Mouse (Mus musculus) adrenal gland, postnatal 25 days (tissue): ENCODE data around the gene Slc38a11. TPM values are rescaled to one million over a fixed set of nuclear protein-coding genes. Genes with fewer than 3 reads are reported as not detected.

ENCODE experiments used
- DNase-seq: peaks from one replicate; pipeline ENCODE4 v3.0.0; 2021; ENCODE audit warnings: mixed read lengths
- long read RNA-seq: library from polyadenylated mRNA; stranded (forward); transcript quantifications from one replicate; pipeline ENCODE4 v2.0.0, GENCODE M21; 2021
- total RNA-seq: library from RNA; stranded (reverse); gene quantifications from 2 replicates; pipeline ENCODE4 v1.2.3, GENCODE M21; 2021

The Slc38a11 gene
- 16.8 and 23.1 TPM in 2 replicates for total RNA-seq
- long read RNA-seq, transcript Slc38a11-201 (12 exons, 1,606 nt) = major isoform, 10 of 23 reads
- long read RNA-seq, partial matches to known transcripts = 2 of 23 reads
- long read RNA-seq, other reads (novel, unspliced or antisense) = 10 of 23 reads

- peak; percentile 34 for DNase-seq
Observed at GRCm38 (mm10) chr2:65363828-65364497, at the start of gene Slc38a11. Slc38a11 (minus strand) TSS chr2:65364034.

DNA sequence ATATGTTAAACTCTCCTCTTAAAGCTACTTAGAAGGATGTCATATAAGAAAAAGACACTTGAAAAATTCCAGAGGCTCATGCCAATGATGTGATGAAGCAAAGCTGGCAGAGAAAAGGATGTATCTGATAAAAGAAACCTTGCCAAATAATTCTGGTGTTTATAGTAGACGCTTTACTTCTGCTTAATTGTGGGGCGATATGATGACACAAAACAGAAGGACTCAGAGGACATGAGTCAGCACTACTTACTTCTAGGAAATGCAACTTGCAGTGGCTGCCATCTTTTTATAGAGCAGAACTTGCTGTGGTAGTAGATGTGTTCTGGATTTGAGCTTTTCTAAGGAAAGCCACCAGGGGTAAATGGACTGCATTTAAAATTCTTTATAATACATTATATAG, 43.3 kb upstream of the Slc38a11 start:
- DNase-seq = no peak

DNA sequence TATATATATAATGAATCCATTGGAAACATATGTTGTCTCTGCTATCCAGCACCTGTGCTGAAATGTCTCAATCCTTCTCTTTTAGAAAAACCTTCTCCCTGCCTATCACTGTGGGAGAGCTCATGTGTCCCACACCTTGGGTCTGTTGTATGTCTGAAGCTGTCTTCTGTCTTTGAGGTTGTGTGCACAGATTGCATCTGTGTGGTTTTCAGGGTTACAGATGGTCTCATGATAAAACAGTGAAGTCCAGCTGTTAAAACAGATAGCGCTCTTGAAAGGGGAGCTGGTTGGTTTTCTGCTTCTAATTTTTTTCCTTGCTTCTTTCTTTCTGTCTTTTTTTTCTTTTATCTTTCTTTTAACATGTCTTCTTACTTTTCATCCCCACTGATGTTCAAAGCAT, 41.6 kb upstream of the Slc38a11 start:
- DNase-seq = no peak

GRCm38 (mm10) chr2:65402001-65402400, 38.2 kb upstream of the Slc38a11 start:
- DNase-seq = no peak

- no peak for DNase-seq
Observed at GRCm38 (mm10) chr2:65399938-65400337, 36.1 kb upstream of the Slc38a11 start.

- DNase-seq = no peak
Observed at GRCm38 (mm10) chr2:65396128-65396527, 32.3 kb upstream of the Slc38a11 start.

- DNase-seq = no peak
Observed at GRCm38 (mm10) chr2:65393061-65393460, 29.2 kb upstream of the Slc38a11 start.

GRCm38 (mm10) chr2:65391322-65391721, 27.5 kb upstream of the Slc38a11 start:
- DNase-seq = no peak

- DNase-seq = no peak
Observed at GRCm38 (mm10) chr2:65384815-65385214, 21.0 kb upstream of the Slc38a11 start.

DNA sequence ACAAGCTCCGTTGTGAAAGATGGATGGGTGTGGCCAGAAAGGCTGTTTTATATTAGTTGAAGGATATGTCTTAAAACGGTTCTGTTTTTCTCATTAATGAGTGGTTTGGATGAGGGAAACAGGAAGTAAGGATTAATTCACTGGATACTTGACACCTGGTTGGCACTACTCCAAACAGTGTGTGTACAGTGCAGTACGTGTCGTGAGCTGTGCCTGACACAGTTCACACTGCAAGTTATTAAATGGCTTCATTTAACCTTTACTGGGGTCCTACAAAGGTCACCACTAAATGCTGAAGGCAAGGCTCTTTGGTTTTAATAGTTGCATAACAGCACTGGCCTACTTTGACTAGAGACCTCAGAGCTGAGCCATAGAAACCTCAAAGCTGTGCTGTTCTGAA, 18.7 kb upstream of the Slc38a11 start:
- no peak for DNase-seq

DNA sequence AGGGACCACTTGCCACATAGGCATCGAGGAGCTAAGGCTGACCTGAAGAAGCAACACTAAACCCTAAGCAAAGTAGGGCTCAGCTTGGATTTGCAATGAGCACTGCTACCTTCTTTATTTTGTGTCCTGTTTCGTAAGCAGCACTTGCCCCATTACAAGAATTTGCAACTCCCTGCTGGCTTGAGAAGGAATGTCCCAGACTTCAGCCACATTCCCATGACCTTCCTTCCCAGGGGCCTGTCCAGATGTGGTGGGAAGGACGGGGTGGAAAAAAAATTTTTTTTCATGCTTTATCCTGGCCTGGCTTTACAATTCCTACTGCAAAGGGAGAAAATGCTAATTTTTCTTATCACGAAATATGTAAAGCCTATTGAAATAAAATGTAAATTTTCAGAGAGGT, 14.6 kb upstream of the Slc38a11 start:
- no peak for DNase-seq

- no peak for DNase-seq
Observed at GRCm38 (mm10) chr2:65374410-65374809, 10.6 kb upstream of the Slc38a11 start.

DNA sequence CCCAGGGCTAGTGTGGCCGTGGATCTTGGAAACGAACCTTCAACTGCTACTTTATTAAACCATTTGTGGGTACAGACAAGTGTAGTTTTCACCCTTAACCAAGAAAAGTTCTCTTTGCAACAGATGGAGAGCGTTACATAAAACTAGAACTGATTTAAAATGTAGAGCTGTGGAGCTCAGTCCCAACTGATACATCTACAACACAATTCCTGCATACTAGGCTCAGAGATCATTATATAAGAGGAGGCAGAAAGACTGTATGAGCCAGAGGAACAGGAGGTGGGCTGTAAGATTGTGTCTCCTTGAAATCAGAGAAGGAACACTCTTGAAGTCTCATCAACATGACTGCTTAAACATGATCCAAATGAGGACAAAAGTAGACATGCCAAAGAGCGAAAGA, 9.2 kb upstream of the Slc38a11 start:
- DNase-seq = no peak

DNA sequence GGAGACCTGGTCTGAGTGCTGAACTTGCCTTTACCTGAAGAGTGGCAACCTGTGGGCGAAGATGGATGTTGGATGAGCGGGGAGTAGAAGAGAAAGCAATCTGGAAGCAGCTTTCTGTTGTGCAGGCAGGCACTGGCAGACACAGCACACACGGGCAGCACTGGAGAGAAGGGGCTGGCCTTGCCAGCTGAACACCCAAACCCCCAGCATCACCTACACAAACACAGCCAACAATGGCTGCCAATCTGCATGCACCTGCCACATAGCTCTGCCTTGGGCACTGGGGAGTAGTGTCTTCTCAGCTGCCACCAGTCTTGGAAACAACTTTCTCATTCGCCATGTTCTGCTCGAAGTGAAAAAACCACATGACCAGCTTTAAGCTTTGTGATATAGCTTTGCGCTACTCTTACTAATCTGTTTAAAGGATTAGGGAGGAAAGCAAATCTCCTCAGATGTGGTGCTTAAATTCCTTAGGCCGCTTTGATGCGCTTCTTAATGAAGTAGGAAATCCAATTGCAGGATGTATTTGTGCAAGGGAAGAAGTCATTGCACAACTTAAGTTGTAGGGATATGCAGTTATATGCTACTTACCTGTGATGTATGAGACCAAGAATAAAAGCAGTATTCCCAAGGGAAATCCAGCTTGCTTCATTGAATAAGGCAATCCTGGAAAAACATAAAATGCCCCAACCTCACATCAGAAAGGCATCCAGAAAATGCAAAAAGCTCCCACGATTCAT, 2.9 kb downstream of the Slc38a11 start:
- DNase-seq = no peak

DNA sequence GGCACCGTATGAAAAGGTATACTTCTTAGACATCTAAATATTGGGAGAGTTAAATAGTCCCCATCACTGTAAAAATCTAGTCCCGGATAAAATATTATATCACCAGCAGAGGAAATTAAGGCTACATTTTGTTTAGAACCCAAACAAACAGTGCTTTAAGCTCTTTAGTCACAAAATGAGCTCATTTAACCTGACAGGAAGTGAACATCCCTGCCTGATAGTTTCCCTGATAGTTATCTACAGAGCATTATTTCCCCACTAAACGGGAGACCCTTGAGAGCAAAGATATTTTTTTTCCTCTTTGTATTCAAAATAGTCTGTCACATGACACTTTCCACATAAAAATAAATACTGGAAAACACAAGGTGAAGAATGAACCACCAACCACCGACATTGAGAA, 16.5 kb downstream of the Slc38a11 start:
- no peak for DNase-seq

DNA sequence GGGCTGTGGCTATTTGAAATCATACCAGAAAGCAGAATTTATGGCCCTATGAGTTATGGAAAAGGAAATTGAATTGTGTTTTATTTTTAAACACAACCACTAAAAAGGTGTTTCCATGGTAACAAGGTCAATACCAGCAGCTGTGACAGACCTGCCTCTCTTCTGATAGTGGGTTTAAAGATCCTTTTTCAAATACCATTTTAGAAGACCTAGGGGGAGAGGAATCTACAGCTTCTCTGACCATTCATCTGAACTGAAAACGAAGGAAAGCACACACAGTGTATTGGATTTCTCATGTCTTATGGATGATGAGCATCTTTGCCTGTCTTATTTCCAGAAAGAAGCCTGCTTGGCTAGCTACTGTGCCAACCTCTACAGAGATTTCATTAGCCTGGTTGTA, 16.9 kb downstream of the Slc38a11 start:
- no peak for DNase-seq

GRCm38 (mm10) chr2:65346037-65346436, 17.8 kb downstream of the Slc38a11 start:
- no peak for DNase-seq

- DNase-seq = no peak
Observed at GRCm38 (mm10) chr2:65342057-65342456, 21.8 kb downstream of the Slc38a11 start.

DNA sequence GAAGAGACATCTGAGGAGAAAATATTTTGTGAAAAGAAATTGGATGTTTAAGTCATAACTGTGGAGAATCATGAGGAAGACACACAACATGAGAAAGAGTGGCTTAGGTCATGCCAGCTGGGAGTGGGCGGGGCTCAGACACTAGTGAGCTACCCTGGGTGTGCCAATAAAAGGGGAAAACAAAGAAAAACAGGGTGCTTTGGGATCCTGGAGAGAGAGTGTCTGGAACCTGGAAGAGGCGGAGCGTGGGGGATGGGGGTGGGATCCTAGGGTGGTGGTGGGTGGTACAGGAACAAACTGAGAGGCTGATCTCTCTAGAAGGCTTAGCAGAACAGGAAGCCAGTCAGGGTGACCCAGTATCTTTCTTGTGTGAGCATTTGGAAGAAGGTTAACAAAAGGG, 23.0 kb downstream of the Slc38a11 start:
- no peak for DNase-seq

DNA sequence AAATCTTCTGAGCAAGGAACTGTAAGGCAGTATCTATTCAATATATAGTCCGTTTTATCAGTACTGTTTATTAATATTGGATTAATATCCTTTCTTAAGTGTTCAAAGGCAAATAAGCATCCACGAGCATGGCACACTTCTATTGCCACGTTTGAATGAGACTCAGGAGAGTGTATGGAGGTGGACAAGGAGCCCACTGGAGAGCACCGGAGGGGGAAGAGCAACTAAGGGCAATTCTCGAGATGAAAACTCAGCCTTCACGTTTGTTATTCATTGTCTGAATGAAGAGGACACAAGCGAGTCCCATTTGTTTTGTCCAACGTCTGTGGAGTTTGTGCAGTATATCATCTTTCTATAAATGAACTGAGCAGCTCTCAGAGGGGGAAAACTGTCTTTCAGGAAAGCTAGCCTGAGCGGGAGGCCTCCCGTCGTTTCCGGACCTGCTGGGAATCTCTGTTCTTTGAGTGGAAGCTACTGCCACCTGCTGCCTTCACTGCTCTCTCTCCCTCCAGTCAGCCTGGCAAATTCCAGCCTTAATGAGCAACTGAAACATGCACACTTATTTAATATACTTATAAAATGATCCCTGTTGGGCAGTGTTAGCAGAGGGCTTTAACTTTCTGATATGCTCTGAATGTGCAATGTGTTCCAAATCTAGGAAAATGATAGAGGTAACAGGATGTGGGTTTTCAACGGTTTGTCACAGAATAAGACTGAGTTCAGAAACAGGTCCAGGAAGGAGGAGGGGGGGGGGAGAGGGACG, 26.3 kb downstream of the Slc38a11 start:
- peak; percentile 65 for DNase-seq

GRCm38 (mm10) chr2:65336608-65337007, 27.2 kb downstream of the Slc38a11 start:
- DNase-seq = no peak

- DNase-seq = peak; percentile 9
Observed at GRCm38 (mm10) chr2:65334091-65334490, 29.7 kb downstream of the Slc38a11 start.

DNA sequence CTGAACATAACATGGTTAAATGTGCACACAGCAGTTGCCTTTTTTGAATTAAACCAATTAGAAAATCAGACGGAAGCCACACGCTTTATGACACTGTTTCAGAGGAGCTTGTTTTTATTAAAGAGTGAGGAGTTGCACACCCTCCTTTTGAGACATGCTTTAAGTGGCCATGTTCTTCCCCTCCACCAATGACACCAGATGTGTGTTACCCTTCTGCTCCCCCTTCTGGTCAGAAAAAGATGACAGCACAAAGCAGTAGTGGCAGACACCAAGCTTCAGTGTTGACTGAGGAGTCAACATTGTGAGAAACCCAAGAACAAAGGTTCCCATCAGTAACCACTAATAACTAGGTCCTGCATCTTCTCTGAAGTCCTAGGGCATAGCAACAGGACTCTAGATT, 32.5 kb downstream of the Slc38a11 start:
- DNase-seq = peak; percentile 23
